Mouse (Mus musculus) intestine, embryonic 16.5 days (tissue): ENCODE data around the gene Focad. TPM values are rescaled to one million over a fixed set of nuclear protein-coding genes. Genes with fewer than 3 reads are reported as not detected.

ENCODE experiments used
- ATAC-seq: fragments of 200-750 bp; cut with Nextera tagmentation; 2 replicates; pipeline ENCODE4 v1.8.0; 2017; ENCODE audit warnings: moderate TSS enrichment, moderate library complexity
- H3K27ac ChIP-seq: fragments of 300-500 bp; sonication (generic); 2 replicates; pipeline ENCODE4 v1.5.1; 2014; ENCODE audit warnings: mild to moderate bottlenecking, low read length
- H3K27me3 ChIP-seq: fragments of 300-500 bp; sonication (generic); replicated peaks from 2 replicates; pipeline ENCODE4 v1.6.1; 2014; ENCODE audit warnings: low read length, control low read depth, mixed read lengths; ENCODE audit not compliant: control insufficient read depth, insufficient read depth
- H3K36me3 ChIP-seq: fragments of 300-500 bp; sonication (generic); 2 replicates; pipeline ENCODE4 v1.6.1; 2014; ENCODE audit warnings: low read length, control low read depth; ENCODE audit not compliant: control insufficient read depth, insufficient read depth
- H3K4me1 ChIP-seq: fragments of 300-500 bp; sonication (generic); 2 replicates; pipeline ENCODE4 v1.6.1; 2014; ENCODE audit warnings: low read length, control low read depth, mixed read lengths; ENCODE audit not compliant: control insufficient read depth, insufficient read depth
- H3K4me2 ChIP-seq: fragments of 300-500 bp; sonication (generic); 2 replicates; pipeline ENCODE4 v1.6.1; 2014; ENCODE audit warnings: low read depth, low read length, control low read depth
- H3K4me3 ChIP-seq: fragments of 300-500 bp; sonication (generic); 2 replicates; pipeline ENCODE4 v1.5.1; 2014; ENCODE audit warnings: mild to moderate bottlenecking, low read length
- H3K9ac ChIP-seq: fragments of 300-500 bp; sonication (generic); 2 replicates; pipeline ENCODE4 v1.6.1; 2014; ENCODE audit warnings: low read depth, low read length
- H3K9me3 ChIP-seq: fragments of 300-500 bp; sonication (generic); 2 replicates; pipeline ENCODE4 v1.6.1; 2016; ENCODE audit warnings: low read length, control low read depth; ENCODE audit not compliant: control insufficient read depth
- WGBS: fragments of 180-500 bp; shearing (Covaris S2); extraction: QIAGEN DNeasy Blood & Tissue Kit; methylation state at CpG from one replicate; pipeline ENCODE4 v1.1.7; 2014; 5-methylcytosine and 5-hydroxymethylcytosine counted together
- polyA plus RNA-seq: library from polyadenylated mRNA; unstranded; fragments of >200 nt; fragmentation: Nextera tagmentation; extraction: Ambion mirVana; gene quantifications from 2 replicates; pipeline ENCODE4 v1.2.1, GENCODE M21; 2015

The Focad gene
- 11.2 and 11.7 TPM in 2 replicates for polyA plus RNA-seq

- ATAC-seq: peak; percentile 100
- Histone ChIP-seq H3K36me3 (no peaks in the 10 kb centered on the region), H3K4me2 (peak within 1 kb of the TSS; percentile 92), H3K27me3 (no peaks in the 10 kb centered on the region), H3K4me1 (peaks cover 4% of the 10 kb centered on the region), H3K9ac (peak within 1 kb of the TSS; percentile 91), H3K27ac (peak within 1 kb of the TSS; percentile 49), H3K4me3 (peak within 1 kb of the TSS; percentile 87), H3K9me3 (no peaks in the 10 kb centered on the region)
- whole genome bisulfite sequencing: under 1% methylated on average over 34 of the region's 34 CpGs
These were observed at the start of gene Focad for GRCm38 (mm10) chr4:88094062-88094767. Gene Focad, plus strand, starts transcription at chr4:88094629.

- Histone ChIP-seq H3K36me3 (no peaks in the 10 kb centered on the region), H3K4me1 (no peaks in the 10 kb centered on the region), H3K27ac (no peak overlapping the region), H3K27me3 (no peaks in the 10 kb centered on the region), H3K9ac (no peak overlapping the region), H3K4me3 (no peak overlapping the region), H3K4me2 (no peak overlapping the region), H3K9me3 (no peaks in the 10 kb centered on the region)
- 71% methylated on average over 4 of the region's 4 CpGs for WGBS
- ATAC-seq: no peak
These were observed 49.3 kb upstream of the Focad start for GRCm38 (mm10) chr4:88045151-88045550.

- no peak overlapping the region for H3K4me2 ChIP-seq
- no peak overlapping the region for H3K9ac ChIP-seq
- H3K36me3 ChIP-seq: no peaks in the 10 kb centered on the region
- no peaks in the 10 kb centered on the region for H3K9me3 ChIP-seq
- no peaks in the 10 kb centered on the region for H3K27me3 ChIP-seq
- ATAC-seq: no peak
- no peak overlapping the region for H3K4me3 ChIP-seq
- H3K4me1 ChIP-seq: no peaks in the 10 kb centered on the region
- H3K27ac ChIP-seq: no peak overlapping the region
- WGBS: 57% methylated on average over 8 of the region's 8 CpGs
These were observed 48.1 kb upstream of the Focad start for GRCm38 (mm10) chr4:88046280-88046679.

- no peak for ATAC-seq
- Histone ChIP-seq H3K4me1 (no peaks in the 10 kb centered on the region), H3K36me3 (no peaks in the 10 kb centered on the region), H3K9me3 (no peaks in the 10 kb centered on the region), H3K4me3 (no peak overlapping the region), H3K27me3 (no peaks in the 10 kb centered on the region), H3K4me2 (no peak overlapping the region), H3K27ac (no peak overlapping the region), H3K9ac (no peak overlapping the region)
- WGBS: 63% methylated on average over 2 of the region's 2 CpGs
These were observed 19.0 kb upstream of the Focad start for GRCm38 (mm10) chr4:88075388-88075787.

- no peak overlapping the region for H3K4me3 ChIP-seq
- H3K36me3 ChIP-seq: no peaks in the 10 kb centered on the region
- no peak overlapping the region for H3K4me2 ChIP-seq
- 57% methylated on average over 3 of the region's 3 CpGs for WGBS
- H3K4me1 ChIP-seq: no peaks in the 10 kb centered on the region
- H3K9ac ChIP-seq: no peak overlapping the region
- H3K27ac ChIP-seq: no peak overlapping the region
- no peaks in the 10 kb centered on the region for H3K9me3 ChIP-seq
- no peak for ATAC-seq
- H3K27me3 ChIP-seq: no peaks in the 10 kb centered on the region
These were observed 15.4 kb upstream of the Focad start for GRCm38 (mm10) chr4:88078983-88079382.

- no peaks in the 10 kb centered on the region for H3K9me3 ChIP-seq
- H3K9ac ChIP-seq: no peak overlapping the region
- 75% methylated on average over 5 of the region's 5 CpGs for WGBS
- no peak for ATAC-seq
- H3K4me1 ChIP-seq: no peaks in the 10 kb centered on the region
- no peak overlapping the region for H3K27ac ChIP-seq
- no peaks in the 10 kb centered on the region for H3K27me3 ChIP-seq
- H3K4me3 ChIP-seq: no peak overlapping the region
- no peaks in the 10 kb centered on the region for H3K36me3 ChIP-seq
- no peak overlapping the region for H3K4me2 ChIP-seq
These were observed 13.0 kb upstream of the Focad start for GRCm38 (mm10) chr4:88081417-88081816.

- Histone ChIP-seq H3K27me3 (no peaks in the 10 kb centered on the region), H3K36me3 (no peaks in the 10 kb centered on the region), H3K4me3 (no peak overlapping the region), H3K4me2 (no peak overlapping the region), H3K4me1 (no peaks in the 10 kb centered on the region), H3K9ac (no peak overlapping the region), H3K27ac (no peak overlapping the region), H3K9me3 (no peaks in the 10 kb centered on the region)
- no peak for ATAC-seq
- WGBS: 90% methylated on average over 3 of the region's 3 CpGs
These were observed 12.5 kb upstream of the Focad start for GRCm38 (mm10) chr4:88081885-88082284.

- Histone ChIP-seq H3K36me3 (no peaks in the 10 kb centered on the region), H3K27ac (no peak overlapping the region), H3K4me2 (no peak overlapping the region), H3K9me3 (no peaks in the 10 kb centered on the region), H3K27me3 (no peaks in the 10 kb centered on the region), H3K4me1 (no peaks in the 10 kb centered on the region), H3K4me3 (no peak overlapping the region), H3K9ac (no peak overlapping the region)
- 66% methylated on average over 4 of the region's 4 CpGs for WGBS
- ATAC-seq: no peak
These were observed 12.0 kb upstream of the Focad start for GRCm38 (mm10) chr4:88082381-88082780.

GRCm38 (mm10) chr4:88083781-88084180 is 10.6 kb upstream of the Focad start:
- no peak for ATAC-seq
- no peaks in the 10 kb centered on the region for H3K36me3 ChIP-seq
- no peaks in the 10 kb centered on the region for H3K27me3 ChIP-seq
- no peaks in the 10 kb centered on the region for H3K4me1 ChIP-seq
- H3K4me2 ChIP-seq: no peak overlapping the region
- no peak overlapping the region for H3K9ac ChIP-seq
- no peak overlapping the region for H3K27ac ChIP-seq
- no peak overlapping the region for H3K4me3 ChIP-seq
- no peaks in the 10 kb centered on the region for H3K9me3 ChIP-seq
- WGBS: 42% methylated on average over 3 of the region's 3 CpGs

- Histone ChIP-seq H3K36me3 (no peaks in the 10 kb centered on the region), H3K4me1 (peaks cover 4% of the 10 kb centered on the region), H3K27me3 (no peaks in the 10 kb centered on the region), H3K4me2 (no peak overlapping the region), H3K4me3 (no peak overlapping the region), H3K9ac (no peak overlapping the region), H3K9me3 (no peaks in the 10 kb centered on the region), H3K27ac (no peak overlapping the region)
- ATAC-seq: no peak
- WGBS: 73% methylated on average over 2 of the region's 2 CpGs
These were observed 4.1 kb upstream of the Focad start for GRCm38 (mm10) chr4:88090316-88090715.
